Mouse (Mus musculus) neural tube, embryonic 15.5 days (tissue): Measurements from ENCODE around the gene Odf3b. TPM values are rescaled to one million over a fixed set of nuclear protein-coding genes. Genes with fewer than 3 reads are reported as not detected.

Source experiments
- ATAC-seq: fragments of 200-750 bp; cut with Nextera tagmentation; 2 replicates; pipeline ENCODE4 v1.8.0; 2017; ENCODE audit warnings: mild to moderate bottlenecking, moderate TSS enrichment, moderate library complexity; ENCODE audit not compliant: low FRiP score
- H3K27ac ChIP-seq: fragments of 300-500 bp; sonication (generic); replicated peaks from 2 replicates; pipeline ENCODE4 v1.5.1; 2015; ENCODE audit warnings: mild to moderate bottlenecking, inconsistent platforms
- H3K27me3 ChIP-seq: fragments of 300-500 bp; sonication (generic); replicated peaks from 2 replicates; pipeline ENCODE4 v1.6.1; 2015; ENCODE audit warnings: inconsistent platforms
- H3K36me3 ChIP-seq: fragments of 300-500 bp; sonication (generic); 2 replicates; pipeline ENCODE4 v1.6.1; 2015; ENCODE audit warnings: inconsistent platforms
- H3K4me1 ChIP-seq: fragments of 300-500 bp; sonication (generic); 2 replicates; pipeline ENCODE4 v1.6.1; 2015; ENCODE audit warnings: inconsistent platforms
- H3K4me2 ChIP-seq: fragments of 300-500 bp; sonication (generic); 2 replicates; pipeline ENCODE4 v1.6.1; 2015; ENCODE audit warnings: inconsistent platforms, mild to moderate bottlenecking, moderate library complexity
- H3K4me3 ChIP-seq: fragments of 300-500 bp; sonication (generic); replicated peaks from 2 replicates; pipeline ENCODE4 v1.5.1; 2015; ENCODE audit warnings: mild to moderate bottlenecking, inconsistent platforms
- H3K9ac ChIP-seq: fragments of 300-500 bp; sonication (generic); replicated peaks from 2 replicates; pipeline ENCODE4 v1.6.1; 2015; ENCODE audit warnings: mild to moderate bottlenecking, inconsistent platforms
- H3K9me3 ChIP-seq: fragments of 300-500 bp; sonication (generic); replicated peaks from 2 replicates; pipeline ENCODE4 v1.6.1; 2016; ENCODE audit warnings: inconsistent platforms
- WGBS: fragments of 180-500 bp; shearing (Covaris S2); methylation state at CpG from one replicate; pipeline ENCODE4 v1.1.7; 2015; ENCODE audit warnings: mixed read lengths; 5-methylcytosine and 5-hydroxymethylcytosine counted together
- polyA plus RNA-seq: library from polyadenylated mRNA; unstranded; fragments of >200 nt; fragmentation: Nextera tagmentation; extraction: Ambion mirVana; gene quantifications from 2 replicates; pipeline ENCODE4 v1.2.1, GENCODE M21; 2015

Gene Odf3b
- polyA plus RNA-seq, 1 experiment from 2014 or later: 2.4 TPM

GRCm38 (mm10) chr15:89334271-89334670 is 44.8 kb downstream of the Odf3b start, which contains the start of gene Miox:
Gene Miox (plus strand): TSS chr15:89334398.
- Histone ChIP-seq H3K9ac (no peak within 1 kb of the TSS), H3K9me3 (no peaks in the 10 kb centered on the region), H3K27ac (no peak within 1 kb of the TSS), H3K27me3 (no peaks in the 10 kb centered on the region), H3K4me3 (no peak within 1 kb of the TSS), H3K4me2 (no peak within 1 kb of the TSS), H3K4me1 (no peaks in the 10 kb centered on the region), H3K36me3 (no peaks in the 10 kb centered on the region)
- 91% methylated on average over 7 of the region's 7 CpGs for WGBS
- no peak for ATAC-seq

Other genes starting within 250 kb of the Odf3b start
- gene Mapk12, start 238.6 kb downstream of the Odf3b start, polyA plus RNA-seq: 4.8 and 5.2 TPM in 2 replicates
- gene Mapk11, start 229.7 kb downstream of the Odf3b start, polyA plus RNA-seq: 22.5 and 27.5 TPM in 2 replicates
- gene Plxnb2, start 198.5 kb downstream of the Odf3b start, polyA plus RNA-seq: 69.4 and 72.3 TPM in 2 replicates
- 77.2 and 91.0 TPM in 2 replicates for gene Dennd6b, start 182.8 kb downstream of the Odf3b start, polyA plus RNA-seq
- gene Ppp6r2, start 167.7 kb downstream of the Odf3b start, polyA plus RNA-seq: 62.8 and 67.7 TPM in 2 replicates
- gene Sbf1, start 64.0 kb downstream of the Odf3b start, polyA plus RNA-seq: 90.5 and 94.8 TPM in 2 replicates
- 0.14 TPM in 1 of 2 replicates, not detected in the other for gene Adm2, start 56.6 kb downstream of the Odf3b start, polyA plus RNA-seq
- gene Miox, start 44.9 kb downstream of the Odf3b start, polyA plus RNA-seq: not detected in 2 replicates
- 30.6 and 33.7 TPM in 2 replicates for gene Lmf2, start 23.6 kb downstream of the Odf3b start, polyA plus RNA-seq
- gene Ncaph2, start 23.6 kb downstream of the Odf3b start, polyA plus RNA-seq: 105 and 111 TPM in 2 replicates
- 15.6 and 17.9 TPM in 2 replicates for gene Sco2, start 5.4 kb downstream of the Odf3b start, polyA plus RNA-seq
- gene Tymp, start 2.2 kb downstream of the Odf3b start, polyA plus RNA-seq: 2.1 and 2.6 TPM in 2 replicates
- gene Klhdc7b, start 5.6 kb upstream of the Odf3b start, polyA plus RNA-seq: 0.05 and 0.06 TPM in 2 replicates
- gene Syce3, start 31.2 kb upstream of the Odf3b start, polyA plus RNA-seq: not detected in 2 replicates
- gene Cpt1b, start 46.6 kb upstream of the Odf3b start, polyA plus RNA-seq: 0.88 and 1.2 TPM in 2 replicates
- 6.1 and 8.7 TPM in 2 replicates for gene C730034F03Rik, start 50.3 kb upstream of the Odf3b start, polyA plus RNA-seq
- gene Gm44502, start 50.4 kb upstream of the Odf3b start, polyA plus RNA-seq: 0.36 TPM in 1 of 2 replicates, not detected in the other
- 79.8 and 92.8 TPM in 2 replicates for gene Chkb, start 50.6 kb upstream of the Odf3b start, polyA plus RNA-seq
- 73.0 and 85.4 TPM in 2 replicates for gene Mapk8ip2, start 74.6 kb upstream of the Odf3b start, polyA plus RNA-seq
- gene Arsa, start 98.1 kb upstream of the Odf3b start, polyA plus RNA-seq: 27.4 and 29.2 TPM in 2 replicates
- gene Shank3, start 120.3 kb upstream of the Odf3b start, polyA plus RNA-seq: 8.9 and 9.5 TPM in 2 replicates
- gene Acr, start 189.0 kb upstream of the Odf3b start, polyA plus RNA-seq: 0.31 and 0.95 TPM in 2 replicates
- gene Rabl2, start 212.6 kb upstream of the Odf3b start, polyA plus RNA-seq: 71.9 and 86.6 TPM in 2 replicates